Mouse (Mus musculus): ENCODE measurements around the gene Mllt1.

The Mllt1 gene

GRCm38 (mm10) chr17:56935363-56936131 is at the start of gene Mllt1:
Gene Mllt1 (minus strand): TSS chr17:56935415.
- 3% methylated on average over 72 of the region's 76 CpGs for WGBS

- WGBS, result 84% methylated on average over 9 of the region's 9 CpGs
Measured at GRCm38 (mm10) chr17:56984886-56985285, 49.7 kb upstream of the Mllt1 start.

GRCm38 (mm10) chr17:56982013-56982412 is 46.8 kb upstream of the Mllt1 start, which contains the start of gene Acer1:
Gene Acer1 (minus strand): TSS chr17:56982126.
- 87% methylated on average over 5 of the region's 5 CpGs for WGBS

- 88% methylated on average over 7 of the region's 7 CpGs for WGBS
Measured at GRCm38 (mm10) chr17:56981049-56981448, 45.8 kb upstream of the Mllt1 start.

- WGBS, result 41% methylated on average over 6 of the region's 8 CpGs
Measured at GRCm38 (mm10) chr17:56979524-56979923, 44.3 kb upstream of the Mllt1 start.

- WGBS, result 86% methylated on average over 8 of the region's 8 CpGs
Measured at GRCm38 (mm10) chr17:56976531-56977390, 41.5 kb upstream of the Mllt1 start.

GRCm38 (mm10) chr17:56975391-56975790 is 40.2 kb upstream of the Mllt1 start:
- 81% methylated on average over 3 of the region's 3 CpGs for WGBS

GRCm38 (mm10) chr17:56974708-56975240 is 39.6 kb upstream of the Mllt1 start:
- WGBS, result 67% methylated on average over 5 of the region's 5 CpGs

- 69% methylated on average over 13 of the region's 14 CpGs for WGBS
Measured at GRCm38 (mm10) chr17:56973956-56974707, 38.9 kb upstream of the Mllt1 start.

GRCm38 (mm10) chr17:56970081-56970480 is 34.9 kb upstream of the Mllt1 start:
- WGBS, result 72% methylated on average over 5 of the region's 5 CpGs

GRCm38 (mm10) chr17:56969321-56969720 is 34.1 kb upstream of the Mllt1 start:
- WGBS, result 66% methylated on average over 3 of the region's 3 CpGs

- WGBS, result 84% methylated on average over 6 of the region's 6 CpGs
Measured at GRCm38 (mm10) chr17:56963646-56964045, 28.4 kb upstream of the Mllt1 start.

- 85% methylated on average over 5 of the region's 5 CpGs for WGBS
Measured at GRCm38 (mm10) chr17:56962642-56963405, 27.6 kb upstream of the Mllt1 start.

- 94% methylated on average over 4 of the region's 4 CpGs for WGBS
Measured at GRCm38 (mm10) chr17:56961880-56962279, 26.7 kb upstream of the Mllt1 start.

GRCm38 (mm10) chr17:56958667-56959066 is 23.5 kb upstream of the Mllt1 start:
- 85% methylated on average over 4 of the region's 4 CpGs for WGBS

GRCm38 (mm10) chr17:56957763-56958429 is 22.7 kb upstream of the Mllt1 start:
- 39% methylated on average over 11 of the region's 11 CpGs for WGBS

- 89% methylated on average over 7 of the region's 7 CpGs for WGBS
Measured at GRCm38 (mm10) chr17:56954871-56955270, 19.7 kb upstream of the Mllt1 start.

GRCm38 (mm10) chr17:56952639-56953038 is 17.4 kb upstream of the Mllt1 start:
- 86% methylated on average over 1 of the region's 1 CpGs for WGBS

- WGBS, result 21% methylated on average over 3 of the region's 3 CpGs
Measured at GRCm38 (mm10) chr17:56950915-56951314, 15.7 kb upstream of the Mllt1 start.

- WGBS, result 90% methylated on average over 4 of the region's 4 CpGs
Measured at GRCm38 (mm10) chr17:56938751-56939150, 3.5 kb upstream of the Mllt1 start.
